Mouse (Mus musculus) C2C12 (cell line): ENCODE data around the gene Usp3.

Source experiments
- CEBPB ChIP-seq: IDR thresholded peaks from one replicate; pipeline ENCODE4 v1.6.1; 2011; ENCODE audit warnings: low read depth, mild to moderate bottlenecking, control low read depth, moderate library complexity
- CTCF ChIP-seq: IDR thresholded peaks from one replicate; pipeline ENCODE4 v1.5.1; 2011; ENCODE audit not compliant: control insufficient read depth, insufficient read depth, insufficient read length
- MAX ChIP-seq: IDR thresholded peaks from one replicate; pipeline ENCODE4 v1.6.1; 2011; ENCODE audit warnings: mild to moderate bottlenecking, control low read depth
- MYOD1 ChIP-seq: IDR thresholded peaks from one replicate; pipeline ENCODE4 v1.6.1; 2011; ENCODE audit warnings: low read depth; ENCODE audit not compliant: control insufficient read depth, insufficient read length
- MYOG ChIP-seq: IDR thresholded peaks from one replicate; pipeline ENCODE4 v1.6.1; 2011; ENCODE audit not compliant: control insufficient read depth, insufficient read length; ENCODE audit errors: extremely low read depth
- USF1 ChIP-seq: IDR thresholded peaks from one replicate; pipeline ENCODE4 v1.6.1; 2011; ENCODE audit warnings: low read depth, mild to moderate bottlenecking, control low read depth, moderate library complexity

DNA sequence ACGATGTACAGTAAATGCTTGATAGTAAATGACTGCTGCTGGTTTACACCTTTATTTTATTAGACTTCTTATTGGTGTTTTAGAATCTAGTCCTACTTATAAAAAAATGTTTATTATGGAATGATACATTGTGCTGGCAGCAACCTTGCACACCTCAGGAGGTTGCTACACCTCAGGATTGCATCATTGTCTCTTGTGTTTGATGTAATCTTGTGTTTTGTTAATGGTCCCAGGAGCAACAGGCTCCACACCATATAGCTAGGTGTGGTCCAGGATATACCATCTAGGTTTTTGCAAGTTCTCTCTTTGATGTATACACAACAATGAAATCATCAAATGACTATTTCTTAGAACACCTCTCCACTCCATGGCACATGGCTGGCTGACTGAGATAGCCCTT is 11.0 kb upstream of the Usp3 start:
- no peak for TF ChIP-seq CTCF
- TF ChIP-seq USF1: no peak
- no peak for TF ChIP-seq MAX
- no peak for TF ChIP-seq MYOG
- no peak for TF ChIP-seq MYOD1
- TF ChIP-seq CEBPB: no peak
